ENCODE assay signal across 23 mouse cellular contexts in genomic region chr4:12532961-12533360, GRCm38 (mm10).
DNase-seq lines count a peak whose midpoint lies in the region; ATAC-seq and TF ChIP-seq lines count a peak whose summit lies in the region.
"Had no signal": no experiment of that assay in that cellular context is flagged by ENCODE, and none has a peak within 500 bp of the region (broad histone marks: within the 10 kb centered on the region; RNA-seq: fewer than 3 reads in every experiment).

No protein-coding gene starts in this region.

- no peak overlapping the region for H3K27ac ChIP-seq in forebrain, embryonic 14.5 days (ENCODE audit: low read depth, low read length)
- H3K27ac ChIP-seq in forebrain, embryonic 10.5 days, result no peak overlapping the region
- H3K27ac ChIP-seq in lung, postnatal 0 days (ENCODE audit: low read length), result no peak overlapping the region
- no peak overlapping the region for H3K27ac ChIP-seq in CH12.LX (ENCODE audit: insufficient read depth, low read depth)
- H3K27ac ChIP-seq in heart, embryonic 12.5 days (ENCODE audit: poor library complexity, severe bottlenecking), result no peak overlapping the region
- H3K27ac ChIP-seq: heart, adult 2 months; limb, embryonic 13.5 days; liver, embryonic 14.5 days; neural tube, embryonic 15.5 days; stomach, embryonic 15.5 days had no signal

- in situ Hi-C loops in CH12.LX (cut with MboI; ENCODE audit: low pct_ligation_motif_present, low pct_unique_long_range_greater_than_20kb, low sequenced_read_pairs), result loop anchor here (10.0 kb wide), 1 partner anchor 1242 kb away; no protein-coding TSS in a partner anchor

- no peaks in the 10 kb centered on the region for H3K79me2 ChIP-seq in CH12.LX (replicated peaks; ENCODE audit: control insufficient read depth, extremely low read depth, insufficient read depth, poor library complexity, severe bottlenecking)

- no peak for TF ChIP-seq CTCF in lung, postnatal 0 days (IDR thresholded peaks at IDR 0.05)
- TF ChIP-seq CTCF in CH12.LX (conservative IDR thresholded peaks at IDR 0.05 in 1 of 2, IDR thresholded peaks at IDR 0.05 in 1 of 2; ENCODE audit: low read depth in 2 of 2, low read length in 2 of 2), result no peak

- H3K4me2 ChIP-seq in forebrain, embryonic 14.5 days (ENCODE audit: low read length), result no peak overlapping the region
- no peak overlapping the region for H3K4me2 ChIP-seq in lung, postnatal 0 days (replicated peaks; ENCODE audit: low read depth, low read length)
- H3K4me2 ChIP-seq in CH12.LX (ENCODE audit: insufficient read depth, low read depth, poor library complexity, severe bottlenecking), result peak overlapping the region; percentile 46
- no peak overlapping the region for H3K4me2 ChIP-seq in heart, embryonic 12.5 days
- H3K4me2 ChIP-seq: hindbrain, embryonic 13.5 days; limb, embryonic 13.5 days; neural tube, embryonic 15.5 days; stomach, embryonic 15.5 days had no signal

- no peak overlapping the region for H3K9ac ChIP-seq in forebrain, embryonic 14.5 days (ENCODE audit: low read length)
- H3K9ac ChIP-seq in lung, postnatal 0 days (replicated peaks; ENCODE audit: low read depth), result no peak overlapping the region
- no peak overlapping the region for H3K9ac ChIP-seq in CH12.LX (ENCODE audit: insufficient read depth, low read depth)
- H3K9ac ChIP-seq in heart, embryonic 12.5 days, result no peak overlapping the region
- H3K9ac ChIP-seq: hindbrain, embryonic 13.5 days; limb, embryonic 13.5 days; liver, embryonic 14.5 days; neural tube, embryonic 15.5 days; stomach, embryonic 15.5 days had no signal

- TF ChIP-seq RAD21 in CH12.LX (IDR thresholded peaks at IDR 0.05; ENCODE audit: low read depth, low read length), result no peak

- peak; percentile 66 for DNase-seq in forebrain, embryonic 14.5 days (ENCODE audit: low spot score)
- DNase-seq in forebrain, embryonic 10.5 days (ENCODE audit: extremely low spot score, low spot score), result no peak
- peak; percentile 5 for DNase-seq in lung, postnatal 0 days (ENCODE audit: low spot score)
- DNase-seq in lung, postnatal 36 days, result no peak
- DNase-seq in CH12.LX (ENCODE audit: extremely low read depth), result no peak
- no peak for DNase-seq in right cerebral cortex, postnatal 25 days
- DNase-seq: adrenal gland, adult 8-10 months; cerebellum, adult 2 months; cerebellum, postnatal 36 days; gastrocnemius, postnatal 25 days; heart, adult 2 months; kidney, adult 11 months; layer of hippocampus, adult 9-11 months; thymus, postnatal 36 days had no signal

- ATAC-seq in forebrain, embryonic 14.5 days, result peak; percentile 57; the same call in 1 of the 2 replicates
- no peak; the same call in 1 of the 2 replicates for ATAC-seq in lung, postnatal 0 days
- peak; percentile 44; the same call in 1 of the 2 replicates for ATAC-seq in granulocyte monocyte progenitor cell, adult 5-6 weeks (replicated peaks; ENCODE audit: poor library complexity, severe bottlenecking)
- ATAC-seq in heart, embryonic 12.5 days (ENCODE audit: insufficient number of reproducible peaks, low FRiP score), result no peak
- ATAC-seq: Patski had no signal

- 47% methylated on average over 4 of the region's 4 CpGs for WGBS in forebrain, embryonic 14.5 days
- WGBS in forebrain, embryonic 10.5 days, result 81% methylated on average over 4 of the region's 4 CpGs
- WGBS in lung, postnatal 0 days, result 20% methylated on average over 4 of the region's 4 CpGs
- 64% methylated on average over 4 of the region's 4 CpGs for whole genome bisulfite sequencing in heart, embryonic 12.5 days

- H3K4me3 ChIP-seq in forebrain, embryonic 14.5 days (ENCODE audit: low read depth, low read length), result no peak overlapping the region
- no peak overlapping the region for H3K4me3 ChIP-seq in forebrain, embryonic 10.5 days
- no peak overlapping the region for H3K4me3 ChIP-seq in lung, postnatal 0 days (ENCODE audit: low read depth, low read length)
- H3K4me3 ChIP-seq in CH12.LX (replicated peaks in 1 of 3; ENCODE audit: low read depth in 2 of 3, low read length in 2 of 3, poor library complexity in 1 of 3), result no peak overlapping the region
- no peak overlapping the region for H3K4me3 ChIP-seq in heart, embryonic 12.5 days
- H3K4me3 ChIP-seq: heart, adult 2 months; hindbrain, embryonic 13.5 days; limb, embryonic 13.5 days; neural tube, embryonic 15.5 days; stomach, embryonic 15.5 days had no signal

- no peak for TF ChIP-seq POLR2A in CH12.LX (IDR thresholded peaks at IDR 0.05; ENCODE audit: low read depth, low read length)

- H3K4me1 ChIP-seq in forebrain, embryonic 14.5 days (ENCODE audit: control insufficient read depth, insufficient read depth, low read length), result peaks cover 12% of the 10 kb centered on the region
- peaks cover 10% of the 10 kb centered on the region for H3K4me1 ChIP-seq in forebrain, embryonic 10.5 days
- H3K4me1 ChIP-seq in lung, postnatal 0 days (ENCODE audit: insufficient read depth, low read depth, low read length), result no peaks in the 10 kb centered on the region
- peaks cover 0 to 4% of the 10 kb centered on the region in 2 experiments; a peak in 1 of 4 replicates for H3K4me1 ChIP-seq in CH12.LX (ENCODE audit: control insufficient read depth in 1 of 2, insufficient read depth in 2 of 2)
- H3K4me1 ChIP-seq in heart, embryonic 12.5 days (replicated peaks), result no peaks in the 10 kb centered on the region; the same call in 1 of the 2 replicates
- H3K4me1 ChIP-seq: stomach, embryonic 15.5 days had no signal

- H3K27me3 ChIP-seq in forebrain, embryonic 14.5 days (replicated peaks; ENCODE audit: control insufficient read depth, insufficient read depth, low read length), result no peaks in the 10 kb centered on the region
- H3K27me3 ChIP-seq in forebrain, embryonic 10.5 days (ENCODE audit: poor library complexity, severe bottlenecking), result no peaks in the 10 kb centered on the region; the same call in 1 of the 2 replicates
- no peaks in the 10 kb centered on the region for H3K27me3 ChIP-seq in lung, postnatal 0 days (replicated peaks; ENCODE audit: insufficient read depth, low read length)
- H3K27me3 ChIP-seq in CH12.LX (replicated peaks), result no peaks in the 10 kb centered on the region
- no peaks in the 10 kb centered on the region for H3K27me3 ChIP-seq in heart, embryonic 12.5 days (replicated peaks)
- H3K27me3 ChIP-seq: hindbrain, embryonic 13.5 days; limb, embryonic 13.5 days; neural tube, embryonic 15.5 days; stomach, embryonic 15.5 days had no signal

- TF ChIP-seq EP300 in lung, postnatal 0 days (IDR thresholded peaks at IDR 0.05), result no peak
- no peak for TF ChIP-seq EP300 in CH12.LX (IDR thresholded peaks at IDR 0.05; ENCODE audit: low read length)

- no peaks in the 10 kb centered on the region for H3K9me3 ChIP-seq in forebrain, embryonic 14.5 days (replicated peaks; ENCODE audit: control insufficient read depth, low read length)
- H3K9me3 ChIP-seq in forebrain, embryonic 10.5 days, result no peaks in the 10 kb centered on the region
- no peaks in the 10 kb centered on the region for H3K9me3 ChIP-seq in lung, postnatal 0 days (ENCODE audit: low read length)
- H3K9me3 ChIP-seq in CH12.LX (replicated peaks; ENCODE audit: low read length), result no peaks in the 10 kb centered on the region
- no peaks in the 10 kb centered on the region for H3K9me3 ChIP-seq in heart, embryonic 12.5 days (replicated peaks)
- H3K9me3 ChIP-seq: G1E; hindbrain, embryonic 13.5 days; limb, embryonic 13.5 days; neural tube, embryonic 15.5 days; stomach, embryonic 15.5 days had no signal

- dilution Hi-C loops in CH12.LX (cut with MboI; ENCODE audit: extremely low pct_ligation_motif_present, extremely low pct_unique_long_range_greater_than_20kb, low sequenced_read_pairs), result no loop called here

- no peaks in the 10 kb centered on the region for H3K36me3 ChIP-seq in forebrain, embryonic 14.5 days (ENCODE audit: control insufficient read depth, insufficient read depth, low read length)
- H3K36me3 ChIP-seq in forebrain, embryonic 10.5 days (replicated peaks), result no peaks in the 10 kb centered on the region
- H3K36me3 ChIP-seq in lung, postnatal 0 days (ENCODE audit: insufficient read depth, low read length), result no peaks in the 10 kb centered on the region
- no peaks in the 10 kb centered on the region for H3K36me3 ChIP-seq in CH12.LX (replicated peaks in 1 of 2; ENCODE audit: control insufficient read depth in 1 of 2, insufficient read depth in 1 of 2, low read length in 1 of 2)
- no peaks in the 10 kb centered on the region for H3K36me3 ChIP-seq in heart, embryonic 12.5 days
- H3K36me3 ChIP-seq: G1E; hindbrain, embryonic 13.5 days; limb, embryonic 13.5 days; neural tube, embryonic 15.5 days; stomach, embryonic 15.5 days had no signal

TF ChIP-seq in CH12.LX, 34 proteins besides CTCF, POLR2A, EP300 and RAD21:
- no peak for TF ChIP-seq MAX (IDR thresholded peaks at IDR 0.05; ENCODE audit: low read length)
- TF ChIP-seq CHD2 (IDR thresholded peaks at IDR 0.05; ENCODE audit: low read length), result no peak
- TF ChIP-seq ELF1 (IDR thresholded peaks at IDR 0.05; ENCODE audit: low read depth, low read length), result peak; percentile 45; the same call in 1 of the 2 replicates
- 0 out of 2 replicates have a peak, but pooled peaks have one; percentile 31 for TF ChIP-seq MAFK (IDR thresholded peaks at IDR 0.05; ENCODE audit: insufficient replicate concordance, low read length)

Comparison
In these comparisons a context has a peak if more than half of its experiments do, and no peak if none do; other contexts are left out.
1. DNase-seq: peak in forebrain, embryonic 14.5 days (single experiment) and lung, postnatal 0 days (single experiment); none in forebrain, embryonic 10.5 days (single experiment), lung, postnatal 36 days (single experiment), CH12.LX (single experiment) and right cerebral cortex, postnatal 25 days (single experiment).
2. ATAC-seq: peak in forebrain, embryonic 14.5 days (single experiment) and granulocyte monocyte progenitor cell, adult 5-6 weeks (single experiment); none in lung, postnatal 0 days (single experiment) and heart, embryonic 12.5 days (single experiment).